Mouse (Mus musculus) urinary bladder, adult 18-20 months (tissue): ENCODE results near the gene Rabl6.
"Not testable (repeated sequence)": the region's sequence is repeated elsewhere in the genome, so short reads cannot be mapped to it uniquely, and the experiment has no call there.

ENCODE experiments used
- DNase-seq, 2 experiments: peaks; one replicate each; pipeline ENCODE4 v3.0.0; 2022; ENCODE audit warnings: low spot score in 2 of 2, mixed read lengths in 2 of 2

Gene Rabl6

DNA sequence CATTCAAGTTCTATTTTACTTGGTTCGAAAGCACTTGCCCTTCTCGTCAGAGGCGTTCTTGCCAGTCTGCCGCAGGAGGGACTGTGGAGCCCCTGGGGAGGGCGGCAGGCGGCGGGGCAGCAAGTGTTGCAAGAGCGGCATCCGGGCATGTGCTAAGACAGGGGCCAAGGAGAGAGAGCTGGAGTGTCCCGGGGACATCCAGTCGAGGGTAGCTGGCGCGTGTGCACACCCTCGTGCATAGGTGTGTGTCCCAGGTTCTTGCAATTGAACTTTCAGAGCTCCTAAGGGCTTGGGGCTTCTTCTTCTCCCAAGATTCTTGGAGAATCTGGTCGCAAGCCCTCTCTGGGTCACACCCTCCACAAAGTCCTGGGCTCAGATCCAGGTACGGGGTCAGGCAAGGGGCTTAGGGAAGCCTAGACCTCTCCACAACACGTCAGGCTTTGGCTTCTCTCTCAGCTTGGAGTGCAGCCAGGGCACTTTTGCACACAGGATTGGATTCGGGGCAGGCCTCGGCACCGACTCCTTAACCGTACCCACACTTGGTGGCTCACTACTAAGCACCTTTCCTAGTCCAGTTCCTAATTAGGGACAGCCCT, 32.8 kb downstream of the Rabl6 start:
- DNase-seq, result peak in 1 of 2 experiments; percentile 37

DNA sequence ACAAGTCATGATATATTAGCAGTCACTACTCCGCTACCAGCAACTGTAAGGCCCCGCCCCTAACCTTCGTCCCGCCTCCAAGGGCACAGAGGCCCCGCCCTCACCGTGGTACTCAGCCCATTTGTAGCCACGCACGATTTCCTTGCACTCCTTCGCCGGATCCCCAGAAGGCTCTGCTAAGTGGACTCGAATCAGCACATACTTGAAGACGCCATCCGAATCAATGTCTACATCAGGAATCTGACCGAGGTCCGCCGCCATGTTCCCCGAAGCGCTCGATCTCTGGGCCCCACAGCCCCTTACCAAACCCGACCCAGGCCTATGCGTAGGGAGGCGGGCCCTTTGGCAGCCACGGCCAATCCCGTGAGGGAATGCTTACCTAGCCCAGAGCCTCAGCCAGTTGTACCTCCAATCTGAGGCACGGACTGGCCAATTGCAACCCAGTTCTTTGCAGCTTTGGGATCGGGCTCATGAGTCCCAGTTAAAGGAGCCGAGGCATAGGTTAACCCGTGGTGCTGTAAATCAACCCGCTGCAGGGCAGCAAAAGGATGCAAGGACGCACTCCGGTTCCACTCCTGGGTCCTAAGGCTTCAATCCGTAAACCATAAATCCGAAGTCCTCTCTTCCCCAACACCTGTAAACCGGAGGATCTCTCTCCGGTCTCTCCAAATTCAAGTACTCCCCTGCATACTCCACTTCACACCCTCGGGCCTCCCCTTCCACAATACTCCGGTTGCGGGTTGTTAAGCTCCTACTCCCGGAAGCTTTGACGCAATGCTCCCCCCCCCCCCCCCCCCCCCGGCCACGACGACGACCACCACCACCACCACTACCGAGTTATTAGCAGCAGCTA, 33.5 kb downstream of the Rabl6 start, which contains the start of the genes Mamdc4 and Phpt1:
Gene Mamdc4 (minus strand): TSS at position 267 of the 853 bp plus-strand sequence.
Gene Phpt1 (minus strand): TSS at position 646 of the 853 bp plus-strand sequence.
- DNase-seq, result peak; percentile 94 to 98

DNA sequence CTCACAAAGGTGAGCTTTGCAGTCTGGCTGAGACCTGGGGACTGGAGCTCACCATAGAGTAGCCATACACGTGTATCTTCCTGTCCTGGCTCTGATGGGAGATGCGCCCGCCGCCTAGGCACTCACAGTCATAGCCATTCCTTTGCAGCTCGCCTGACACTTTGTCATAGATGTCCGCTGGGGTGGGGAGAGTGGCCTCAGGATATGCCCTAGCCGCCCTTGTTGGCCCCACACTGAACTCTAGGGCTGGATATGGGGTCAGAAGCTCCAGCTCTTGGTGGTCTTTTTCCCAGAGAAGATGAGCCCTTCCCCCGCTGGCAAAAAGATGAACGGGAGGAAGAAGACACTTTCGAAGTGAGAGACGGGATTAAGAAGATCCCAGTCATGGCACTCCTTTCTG, 34.2 kb downstream of the Rabl6 start:
- no peak for DNase-seq

- no peak for DNase-seq
Observed at GRCm38 (mm10) chr2:25573068-25573467, 35.3 kb downstream of the Rabl6 start.

- no peak for DNase-seq
Observed at GRCm38 (mm10) chr2:25571221-25571620, 37.1 kb downstream of the Rabl6 start.

GRCm38 (mm10) chr2:25569323-25569722, 39.0 kb downstream of the Rabl6 start:
- DNase-seq, result no peak

- DNase-seq, result no peak
Observed at GRCm38 (mm10) chr2:25568473-25569019, 39.8 kb downstream of the Rabl6 start.

DNA sequence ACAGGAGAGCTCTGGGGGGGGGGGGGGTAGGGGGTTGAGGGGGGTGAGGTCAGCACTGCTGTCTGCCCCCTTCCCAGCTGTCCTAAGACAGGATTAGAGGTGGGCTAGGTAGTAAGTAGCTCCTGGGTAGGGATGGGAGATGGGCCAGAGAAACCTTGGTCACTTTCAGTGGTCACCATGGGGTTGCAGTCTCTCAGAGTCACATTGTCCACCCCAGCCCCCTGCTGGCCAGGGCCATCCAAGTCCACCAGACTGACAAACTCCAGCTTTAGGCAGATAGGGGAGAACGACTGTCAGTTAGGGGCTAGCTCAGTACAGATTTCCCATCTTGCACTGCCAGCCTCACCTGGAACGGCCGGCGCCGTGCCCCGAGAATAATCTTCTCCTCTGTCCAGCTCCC, 41.8 kb downstream of the Rabl6 start:
- no peak for DNase-seq

DNA sequence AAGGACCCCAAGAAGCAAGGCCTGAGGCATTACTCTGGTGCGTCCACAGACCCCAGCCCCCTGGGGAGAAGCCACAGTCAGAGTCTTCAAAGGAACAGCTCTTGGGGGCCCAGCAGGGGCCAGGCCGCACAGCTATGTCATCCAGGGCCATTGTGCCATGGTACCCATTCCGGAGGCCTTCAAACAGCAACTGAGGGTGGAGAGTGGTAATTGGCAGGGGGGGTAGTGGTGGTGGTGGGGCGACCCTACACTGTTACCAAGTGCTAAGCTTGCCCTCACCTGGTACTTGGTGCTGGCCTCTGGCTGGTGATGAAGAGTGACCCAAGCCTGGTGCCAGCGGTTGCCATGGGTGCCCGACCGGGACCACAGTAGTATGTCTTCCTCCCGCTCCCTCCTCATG, 42.6 kb downstream of the Rabl6 start:
- no peak for DNase-seq

- DNase-seq, result no peak
Observed at GRCm38 (mm10) chr2:25561946-25562345, 46.4 kb downstream of the Rabl6 start.

- DNase-seq, result no peak
Observed at GRCm38 (mm10) chr2:25560551-25560950, 47.8 kb downstream of the Rabl6 start.

DNA sequence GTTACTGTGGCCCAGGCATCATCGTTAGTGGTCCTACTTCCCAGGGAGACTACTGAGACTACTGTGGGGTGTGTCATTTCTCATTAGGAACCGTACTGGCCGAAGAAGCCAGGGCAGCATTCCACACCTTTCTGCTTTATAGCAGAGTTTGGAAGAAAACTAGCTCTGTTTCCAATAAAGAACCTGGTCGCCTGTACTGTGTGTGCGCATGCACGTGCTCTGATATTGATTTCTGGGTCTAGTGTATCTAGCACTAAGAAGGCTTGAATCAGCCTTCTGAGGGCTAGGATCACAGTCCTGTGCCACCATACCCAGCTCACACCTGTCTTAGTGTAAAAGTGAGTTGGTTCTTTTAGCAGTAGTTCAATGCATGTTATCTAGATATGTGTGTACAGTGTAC, 49.5 kb downstream of the Rabl6 start:
- DNase-seq, result no peak

DNA sequence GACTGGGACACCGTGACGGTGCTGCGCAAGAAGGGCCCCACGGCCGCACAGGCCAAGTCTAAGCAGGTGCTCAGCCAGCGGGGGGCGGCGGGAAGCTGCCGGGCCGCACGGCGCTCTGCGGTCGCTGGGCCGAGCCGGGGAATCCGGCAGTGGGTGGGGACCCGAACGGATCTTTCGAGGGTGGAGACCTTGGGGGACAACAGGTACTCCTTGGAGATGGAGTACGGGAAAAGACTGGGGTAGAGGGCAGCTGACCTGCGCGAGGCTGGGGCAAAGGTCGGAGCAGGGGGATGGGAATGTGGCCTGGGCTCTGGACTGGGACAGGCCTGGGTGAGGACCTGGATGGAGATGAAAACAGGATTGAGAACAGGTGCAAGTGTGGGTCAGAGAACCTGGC, 50.4 kb downstream of the Rabl6 start:
- DNase-seq, result no peak

DNA sequence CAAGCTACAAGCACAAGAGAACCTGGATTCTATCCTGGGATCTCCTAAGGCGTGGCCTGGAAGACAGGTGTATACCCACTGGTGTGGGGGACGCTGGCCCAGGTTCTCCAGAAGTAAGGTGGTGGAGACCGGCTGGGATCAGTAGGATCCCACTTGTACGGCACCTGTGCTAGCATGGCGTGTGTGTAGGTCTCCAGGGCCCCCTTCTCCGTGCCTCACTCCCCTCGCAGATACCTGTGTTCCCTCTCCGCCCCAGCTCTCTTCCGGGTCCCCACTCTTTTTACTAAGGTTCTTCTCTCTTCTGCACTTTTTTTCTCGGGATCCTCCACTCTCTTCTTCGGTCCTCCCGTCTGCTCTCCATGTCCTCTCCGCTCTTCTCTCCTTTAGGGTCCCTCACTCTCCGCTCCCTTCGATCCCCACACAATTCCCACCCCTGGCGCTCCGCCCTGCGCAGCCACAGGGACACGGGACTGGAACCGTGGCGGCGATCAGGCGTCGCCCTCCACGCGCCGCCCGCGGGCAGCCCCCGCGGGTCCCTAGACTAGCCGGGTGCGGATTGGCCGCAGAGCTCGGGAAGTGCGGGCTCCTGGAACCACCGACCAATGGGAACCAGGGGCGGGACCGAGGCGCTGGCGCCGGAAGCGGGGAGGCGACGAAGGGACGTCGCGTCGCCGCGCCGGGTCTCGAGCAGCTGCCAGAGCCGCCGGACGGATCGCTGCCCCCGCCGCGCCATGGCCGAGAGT, 50.9 kb downstream of the Rabl6 start, which contains the start of gene Edf1:
Gene Edf1 (plus strand): TSS at position 627 of the 743 bp plus-strand sequence.
- DNase-seq, result peak; percentile 88 to 93

- no peak for DNase-seq
Observed at GRCm38 (mm10) chr2:25556296-25556695, 52.0 kb downstream of the Rabl6 start.

DNA sequence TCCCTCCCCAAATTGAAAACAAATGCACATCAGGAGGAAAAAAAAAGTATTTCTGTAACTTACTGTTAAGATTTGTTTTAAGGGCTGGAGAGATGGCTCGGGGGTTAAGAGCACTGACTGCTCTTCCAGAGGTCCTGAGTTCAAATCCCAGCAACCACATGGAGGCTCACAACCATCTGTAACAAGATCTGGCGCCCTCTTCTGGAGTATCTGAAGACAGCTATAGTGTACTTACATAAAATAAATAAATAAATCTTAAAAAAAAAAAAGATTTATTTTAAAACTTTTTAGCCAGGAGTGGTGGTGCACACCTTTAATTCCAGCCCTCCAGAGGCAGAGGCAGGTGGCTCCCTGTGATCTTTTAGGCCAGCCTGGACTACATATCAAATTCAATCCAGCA, 52.8 kb downstream of the Rabl6 start:
- DNase-seq, result not testable (repeated sequence)

DNA sequence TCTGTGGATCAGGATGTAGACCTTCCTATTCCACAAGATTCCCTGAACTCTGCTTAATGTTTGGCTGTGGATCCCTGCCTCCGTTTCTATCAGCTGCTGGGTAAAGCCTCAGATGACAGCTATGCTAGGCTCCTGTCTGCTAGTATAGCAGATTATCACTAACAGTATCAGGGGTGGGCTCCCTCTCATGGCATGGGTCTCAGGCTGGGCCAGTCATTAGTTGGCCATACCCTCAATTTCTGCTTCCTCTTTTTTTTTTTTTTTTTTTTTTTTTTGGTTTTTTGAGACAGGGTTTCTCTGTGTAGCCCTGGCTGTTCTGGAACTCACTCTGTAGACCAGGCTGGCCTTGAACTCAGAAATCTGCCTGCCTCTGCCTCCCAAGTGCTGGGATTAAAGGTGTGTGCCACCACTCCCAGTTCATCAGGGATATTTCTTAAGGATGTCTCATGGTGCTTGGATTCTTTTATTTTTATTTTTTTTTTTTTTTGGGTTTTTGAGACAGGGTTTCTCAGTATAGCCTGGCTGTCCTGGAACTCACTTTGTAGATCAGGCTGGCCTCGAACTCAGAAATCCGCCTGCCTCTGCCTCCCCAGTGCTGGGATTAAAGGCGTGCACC, 55.0 kb downstream of the Rabl6 start:
- DNase-seq, result not testable (repeated sequence)

DNA sequence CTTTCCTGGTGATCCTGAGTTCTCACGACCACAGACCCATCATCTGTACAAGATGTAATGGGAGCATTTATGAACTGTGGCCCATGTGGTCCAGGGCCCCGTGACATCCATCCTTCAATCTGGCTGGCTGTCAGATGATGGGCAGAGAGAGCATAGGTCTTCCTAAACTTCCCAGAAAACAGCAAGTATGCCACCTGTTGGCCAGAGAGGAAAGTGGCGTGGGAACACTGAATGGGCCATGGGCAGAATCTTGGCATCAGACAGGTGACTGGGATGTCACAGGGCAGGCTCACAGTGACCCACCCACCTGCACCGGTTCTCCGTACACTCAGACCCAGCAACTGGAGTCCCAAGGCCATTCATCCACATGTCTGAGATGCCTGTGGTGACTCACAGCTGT, 57.1 kb downstream of the Rabl6 start:
- peak in 1 of 2 experiments; percentile 45 for DNase-seq

DNA sequence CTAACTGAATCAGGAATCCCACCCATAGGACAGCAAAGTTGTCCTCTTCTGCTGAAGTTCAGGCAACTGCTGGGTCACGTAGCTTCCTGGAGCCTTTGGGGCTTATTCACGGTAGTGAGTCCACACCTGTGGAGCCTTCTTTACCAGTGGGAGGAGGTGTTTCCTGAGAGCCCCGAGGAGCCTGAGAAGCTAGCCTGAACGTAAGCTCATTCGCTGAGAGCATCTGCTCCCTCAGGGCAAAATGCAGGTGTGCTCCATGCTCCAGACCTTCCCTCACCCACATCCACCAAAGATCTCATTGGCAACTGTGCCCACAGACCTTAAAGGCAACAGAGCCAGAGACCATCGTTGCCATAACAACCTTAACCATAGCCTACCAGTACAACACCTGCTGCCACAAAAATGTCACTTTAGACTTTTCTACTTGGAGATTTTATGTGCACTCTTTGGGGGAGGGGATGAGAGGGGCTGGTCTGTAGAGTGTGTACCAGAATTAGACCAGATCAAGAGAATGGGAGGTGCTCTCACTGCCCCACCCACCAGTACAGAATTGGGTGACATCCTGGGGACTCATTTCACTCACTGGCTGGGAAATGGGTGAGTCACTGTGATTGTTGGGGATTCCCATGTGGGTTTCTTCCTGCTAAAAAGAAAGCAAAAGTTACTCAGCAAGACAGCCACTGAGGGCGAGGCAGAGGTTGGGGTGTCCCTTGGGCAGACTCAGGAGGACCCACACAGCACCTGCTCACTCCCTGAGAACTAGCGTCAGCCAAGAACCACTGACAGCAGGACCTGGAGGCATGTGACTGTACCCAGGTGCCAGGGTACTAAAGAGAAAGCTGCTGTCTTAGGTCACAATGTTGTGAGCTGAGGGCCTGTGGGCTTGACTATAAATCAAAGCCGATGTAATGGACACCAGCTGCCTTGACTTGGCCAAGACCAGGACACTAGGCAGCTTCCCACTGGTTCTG, 59.0 kb downstream of the Rabl6 start:
- no peak for DNase-seq

DNA sequence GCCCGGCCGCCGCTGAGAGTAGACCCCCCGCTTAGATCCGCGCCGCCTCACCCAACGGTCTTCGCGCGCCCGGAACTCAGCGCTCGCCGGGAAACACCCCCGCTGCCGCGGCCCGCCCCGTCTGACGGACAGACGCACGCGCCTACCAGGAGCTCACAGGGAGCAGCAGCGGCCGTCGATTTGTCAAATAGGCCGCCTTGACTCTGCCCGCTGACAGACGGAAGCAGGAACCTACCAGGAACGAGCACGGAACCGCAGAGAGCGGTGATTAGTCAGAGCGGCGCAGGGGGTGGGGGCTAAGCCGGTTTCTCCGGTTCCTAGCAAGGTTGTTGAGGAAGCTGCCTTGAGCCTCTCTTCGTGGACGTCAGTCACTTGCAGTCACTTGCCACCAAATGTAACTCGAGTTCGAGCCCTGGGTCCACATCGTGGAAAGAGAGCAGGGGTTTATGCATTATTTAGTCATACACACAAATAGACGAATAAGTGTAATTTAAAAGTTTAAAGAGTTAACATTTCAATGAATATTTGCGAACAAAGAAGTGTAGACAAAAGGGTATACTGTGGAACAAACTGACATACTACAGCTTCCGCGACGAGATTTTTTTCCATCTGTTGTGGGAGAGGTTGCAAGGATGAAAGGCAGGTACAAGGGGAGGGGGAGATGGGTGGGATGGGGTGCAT, 61.4 kb downstream of the Rabl6 start, which contains the start of gene Traf2:
Gene Traf2 (minus strand): TSS at position 130 of the 681 bp plus-strand sequence.
- DNase-seq, result peak; percentile 98 to 99
